Mouse (Mus musculus): ENCODE results near the gene Plet1.

DNA sequence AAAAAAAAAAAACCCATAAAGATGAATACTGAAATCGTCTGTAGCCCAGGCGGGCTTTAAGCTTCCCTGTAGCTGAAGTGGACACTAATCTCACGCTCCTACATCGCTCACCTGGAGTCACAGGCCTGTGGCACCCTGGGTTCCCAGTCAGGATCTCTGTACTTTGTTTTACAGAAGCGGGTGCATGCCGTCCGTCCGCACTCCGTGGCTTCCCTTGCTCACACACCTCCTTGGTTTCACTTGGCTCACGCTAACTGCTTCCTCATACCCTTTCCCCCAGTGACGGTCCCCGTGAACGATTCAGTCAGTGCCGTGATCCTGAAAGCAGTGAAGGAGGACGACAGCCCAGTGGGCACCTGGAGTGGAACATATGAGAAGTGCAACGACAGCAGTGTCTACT is 4.5 kb downstream of the Plet1 start:
- TF ChIP-seq CTCF (IDR thresholded peaks at IDR 0.05; ENCODE audit: low read depth, low read length), result no peak
- TF ChIP-seq GATA1 (IDR thresholded peaks at IDR 0.05; ENCODE audit: borderline replicate concordance, low read length), result no peak
- TF ChIP-seq GATA2 (IDR thresholded peaks at IDR 0.05; ENCODE audit: borderline replicate concordance, low read depth, low read length), result no peak
- TF ChIP-seq TAL1 (conservative IDR thresholded peaks at IDR 0.05; ENCODE audit: low read depth, low read length), result no peak
- TF ChIP-seq POLR2AphosphoS5 (IDR thresholded peaks at IDR 0.05; ENCODE audit: insufficient replicate concordance, low read depth, low read length), result no peak
